Mouse (Mus musculus) neural tube, embryonic 12.5 days (tissue): ENCODE measurements around the gene Ctss. TPM values are rescaled to one million over a fixed set of nuclear protein-coding genes. Genes with fewer than 3 reads are reported as not detected.
"Not testable (repeated sequence)": the region's sequence is repeated elsewhere in the genome, so short reads cannot be mapped to it uniquely, and the experiment has no call there.

ENCODE experiments used
- ATAC-seq: fragments of 200-750 bp; cut with Nextera tagmentation; 2 replicates; pipeline ENCODE4 v1.8.0; 2017; ENCODE audit warnings: low read depth, mild to moderate bottlenecking, moderate TSS enrichment, moderate library complexity; ENCODE audit not compliant: low FRiP score
- H3K27ac ChIP-seq: fragments of 300-500 bp; sonication (generic); 2 replicates; pipeline ENCODE4 v1.5.1; 2016
- H3K27me3 ChIP-seq: fragments of 300-500 bp; sonication (generic); replicated peaks from 2 replicates; pipeline ENCODE4 v1.6.1; 2016; ENCODE audit warnings: mild to moderate bottlenecking
- H3K36me3 ChIP-seq: fragments of 300-500 bp; sonication (generic); 2 replicates; pipeline ENCODE4 v1.6.1; 2016; ENCODE audit warnings: mild to moderate bottlenecking
- H3K4me1 ChIP-seq: fragments of 300-500 bp; sonication (generic); 2 replicates; pipeline ENCODE4 v1.6.1; 2016
- H3K4me2 ChIP-seq: fragments of 300-500 bp; sonication (generic); replicated peaks from 2 replicates; pipeline ENCODE4 v1.6.1; 2016; ENCODE audit warnings: mild to moderate bottlenecking
- H3K4me3 ChIP-seq: fragments of 300-500 bp; sonication (generic); 2 replicates; pipeline ENCODE4 v1.5.1; 2016
- H3K9ac ChIP-seq: fragments of 300-500 bp; sonication (generic); 2 replicates; pipeline ENCODE4 v1.6.1; 2016; ENCODE audit warnings: mild to moderate bottlenecking
- H3K9me3 ChIP-seq: fragments of 300-500 bp; sonication (generic); 2 replicates; pipeline ENCODE4 v1.6.1; 2016; ENCODE audit warnings: mild to moderate bottlenecking
- WGBS: fragments of 180-500 bp; shearing (Covaris S2); methylation state at CpG from one replicate; pipeline ENCODE4 v1.1.7; 2016; 5-methylcytosine and 5-hydroxymethylcytosine counted together
- polyA plus RNA-seq: library from polyadenylated mRNA; unstranded; fragments of >200 nt; fragmentation: Nextera tagmentation; extraction: Ambion mirVana; gene quantifications from 2 replicates; pipeline ENCODE4 v1.2.1, GENCODE M21; 2016

The Ctss gene
- polyA plus RNA-seq, 1 experiment from 2014 or later: 13.7 TPM

- no peak overlapping the region for H3K27ac ChIP-seq
- 92% methylated on average over 4 of the region's 4 CpGs for WGBS
- H3K9me3 ChIP-seq: no peaks in the 10 kb centered on the region
- H3K27me3 ChIP-seq: no peaks in the 10 kb centered on the region
- no peaks in the 10 kb centered on the region for H3K4me1 ChIP-seq
- H3K4me2 ChIP-seq: no peak overlapping the region
- no peak for ATAC-seq
- no peak overlapping the region for H3K9ac ChIP-seq
- no peaks in the 10 kb centered on the region for H3K36me3 ChIP-seq
- H3K4me3 ChIP-seq: no peak overlapping the region
Measured at GRCm38 (mm10) chr3:95539837-95540236, 13.3 kb downstream of the Ctss start.

GRCm38 (mm10) chr3:95541186-95541585, 14.6 kb downstream of the Ctss start:
- WGBS: 75% methylated on average over 2 of the region's 2 CpGs
- H3K9ac ChIP-seq, H3K36me3 ChIP-seq, H3K27ac ChIP-seq, H3K4me2 ChIP-seq, H3K4me1 ChIP-seq, H3K9me3 ChIP-seq, ATAC-seq, H3K27me3 ChIP-seq, H3K4me3 ChIP-seq: not testable (repeated sequence)

- ATAC-seq: no peak
- H3K4me2 ChIP-seq: no peak overlapping the region
- no peak overlapping the region for H3K27ac ChIP-seq
- H3K36me3 ChIP-seq: no peaks in the 10 kb centered on the region
- H3K9me3 ChIP-seq: no peaks in the 10 kb centered on the region
- no peaks in the 10 kb centered on the region for H3K27me3 ChIP-seq
- H3K4me3 ChIP-seq: no peak overlapping the region
- no peak overlapping the region for H3K9ac ChIP-seq
- H3K4me1 ChIP-seq: no peaks in the 10 kb centered on the region
Measured at GRCm38 (mm10) chr3:95542171-95542570, 15.6 kb downstream of the Ctss start.

GRCm38 (mm10) chr3:95542981-95543380, 16.4 kb downstream of the Ctss start:
- no peak overlapping the region for H3K9ac ChIP-seq
- WGBS: 77% methylated on average over 7 of the region's 7 CpGs

GRCm38 (mm10) chr3:95550176-95550575, 23.6 kb downstream of the Ctss start:
- Histone ChIP-seq H3K9ac (no peak overlapping the region), H3K4me1 (no peaks in the 10 kb centered on the region), H3K4me2 (no peak overlapping the region), H3K27me3 (no peaks in the 10 kb centered on the region), H3K27ac (no peak overlapping the region), H3K9me3 (no peaks in the 10 kb centered on the region), H3K4me3 (no peak overlapping the region), H3K36me3 (no peaks in the 10 kb centered on the region)
- WGBS: 75% methylated on average over 1 of the region's 1 CpGs
- no peak for ATAC-seq

More at GRCm38 (mm10) chr3:95542981-95543380, 16.4 kb downstream of the Ctss start:
- Histone ChIP-seq H3K36me3 (no peaks in the 10 kb centered on the region), H3K4me1 (no peaks in the 10 kb centered on the region), H3K4me3 (no peak overlapping the region), H3K27me3 (no peaks in the 10 kb centered on the region), H3K27ac (no peak overlapping the region), H3K4me2 (no peak overlapping the region), H3K9me3 (no peaks in the 10 kb centered on the region)
- ATAC-seq: no peak

GRCm38 (mm10) chr3:95553986-95554385, 27.4 kb downstream of the Ctss start:
- H3K9ac ChIP-seq: no peak overlapping the region
- no peaks in the 10 kb centered on the region for H3K4me1 ChIP-seq
- H3K27me3 ChIP-seq: no peaks in the 10 kb centered on the region
- H3K9me3 ChIP-seq: no peaks in the 10 kb centered on the region
- ATAC-seq: no peak
- H3K4me2 ChIP-seq: no peak overlapping the region
- H3K36me3 ChIP-seq: no peaks in the 10 kb centered on the region
- no peak overlapping the region for H3K4me3 ChIP-seq
- no peak overlapping the region for H3K27ac ChIP-seq
- WGBS: 59% methylated on average over 3 of the region's 3 CpGs

GRCm38 (mm10) chr3:95559437-95559836, 32.9 kb downstream of the Ctss start, which contains the start of gene Hormad1:
Gene Hormad1 (plus strand): TSS chr3:95559677.
- H3K27me3 ChIP-seq: no peaks in the 10 kb centered on the region
- no peaks in the 10 kb centered on the region for H3K4me1 ChIP-seq
- 88% methylated on average over 27 of the region's 27 CpGs for WGBS
- no peak within 1 kb of the TSS for H3K9ac ChIP-seq
- no peak within 1 kb of the TSS for H3K27ac ChIP-seq
- H3K4me2 ChIP-seq: no peak within 1 kb of the TSS
- H3K9me3 ChIP-seq: no peaks in the 10 kb centered on the region
- no peaks in the 10 kb centered on the region for H3K36me3 ChIP-seq
- no peak within 1 kb of the TSS for H3K4me3 ChIP-seq
- no peak for ATAC-seq

GRCm38 (mm10) chr3:95560738-95561137, 34.2 kb downstream of the Ctss start:
- H3K9me3 ChIP-seq: no peaks in the 10 kb centered on the region
- 90% methylated on average over 3 of the region's 3 CpGs for WGBS
- no peaks in the 10 kb centered on the region for H3K36me3 ChIP-seq
- H3K27ac ChIP-seq: no peak overlapping the region
- no peak overlapping the region for H3K4me2 ChIP-seq
- H3K4me3 ChIP-seq: no peak overlapping the region
- ATAC-seq: no peak
- no peaks in the 10 kb centered on the region for H3K27me3 ChIP-seq
- H3K4me1 ChIP-seq: no peaks in the 10 kb centered on the region
- no peak overlapping the region for H3K9ac ChIP-seq

GRCm38 (mm10) chr3:95561826-95562225, 35.2 kb downstream of the Ctss start:
- no peak overlapping the region for H3K9ac ChIP-seq
- WGBS: 97% methylated on average over 2 of the region's 2 CpGs
- ATAC-seq: no peak
- no peak overlapping the region for H3K27ac ChIP-seq
- H3K4me3 ChIP-seq: no peak overlapping the region
- no peaks in the 10 kb centered on the region for H3K27me3 ChIP-seq
- H3K4me2 ChIP-seq: no peak overlapping the region
- H3K36me3 ChIP-seq: no peaks in the 10 kb centered on the region
- no peaks in the 10 kb centered on the region for H3K4me1 ChIP-seq
- no peaks in the 10 kb centered on the region for H3K9me3 ChIP-seq

GRCm38 (mm10) chr3:95569585-95569984, 43.0 kb downstream of the Ctss start:
- Histone ChIP-seq H3K9ac (no peak overlapping the region), H3K4me3 (no peak overlapping the region), H3K27me3 (no peaks in the 10 kb centered on the region), H3K4me1 (no peaks in the 10 kb centered on the region), H3K36me3 (no peaks in the 10 kb centered on the region), H3K27ac (no peak overlapping the region), H3K9me3 (no peaks in the 10 kb centered on the region), H3K4me2 (no peak overlapping the region)
- 91% methylated on average over 3 of the region's 3 CpGs for WGBS
- ATAC-seq: no peak

GRCm38 (mm10) chr3:95587754-95588603, 61.4 kb downstream of the Ctss start:
- Histone ChIP-seq H3K4me3 (peak overlapping the region; percentile 69), H3K9me3 (no peaks in the 10 kb centered on the region), H3K27ac (no peak overlapping the region), H3K27me3 (no peaks in the 10 kb centered on the region), H3K36me3 (peaks cover 8% of the 10 kb centered on the region), H3K9ac (no peak overlapping the region), H3K4me1 (no peaks in the 10 kb centered on the region), H3K4me2 (peak overlapping the region; percentile 71)
- WGBS: 52% methylated on average over 8 of the region's 8 CpGs
- ATAC-seq: peak; percentile 59; the same call in 1 of the 2 replicates

- no peak within 1 kb of the TSS for H3K27ac ChIP-seq
- under 1% methylated on average over 12 of the region's 12 CpGs for WGBS
- peak within 1 kb of the TSS; percentile 62 for H3K9ac ChIP-seq
- ATAC-seq: peak; percentile 100
- no peaks in the 10 kb centered on the region for H3K27me3 ChIP-seq
- no peaks in the 10 kb centered on the region for H3K4me1 ChIP-seq
- peak within 1 kb of the TSS; percentile 71 for H3K4me2 ChIP-seq
- no peaks in the 10 kb centered on the region for H3K9me3 ChIP-seq
- peak within 1 kb of the TSS; percentile 69 for H3K4me3 ChIP-seq
- H3K36me3 ChIP-seq: peaks cover 9% of the 10 kb centered on the region
Measured at GRCm38 (mm10) chr3:95588604-95589086, 62.1 kb downstream of the Ctss start, which contains the start of gene Golph3l. Gene Golph3l (plus strand): TSS chr3:95588934.

GRCm38 (mm10) chr3:95598734-95599133, 72.1 kb downstream of the Ctss start:
- ATAC-seq: no peak
- Histone ChIP-seq H3K9me3 (no peaks in the 10 kb centered on the region), H3K27me3 (no peaks in the 10 kb centered on the region), H3K36me3 (peaks cover 25% of the 10 kb centered on the region; the same call in 1 of the 2 replicates), H3K4me1 (no peaks in the 10 kb centered on the region), H3K27ac (no peak overlapping the region), H3K4me3 (no peak overlapping the region), H3K9ac (no peak overlapping the region), H3K4me2 (no peak overlapping the region)
